Comparison of ENCODE assay signal across 33 mouse cellular contexts in the genomic region with DNA sequence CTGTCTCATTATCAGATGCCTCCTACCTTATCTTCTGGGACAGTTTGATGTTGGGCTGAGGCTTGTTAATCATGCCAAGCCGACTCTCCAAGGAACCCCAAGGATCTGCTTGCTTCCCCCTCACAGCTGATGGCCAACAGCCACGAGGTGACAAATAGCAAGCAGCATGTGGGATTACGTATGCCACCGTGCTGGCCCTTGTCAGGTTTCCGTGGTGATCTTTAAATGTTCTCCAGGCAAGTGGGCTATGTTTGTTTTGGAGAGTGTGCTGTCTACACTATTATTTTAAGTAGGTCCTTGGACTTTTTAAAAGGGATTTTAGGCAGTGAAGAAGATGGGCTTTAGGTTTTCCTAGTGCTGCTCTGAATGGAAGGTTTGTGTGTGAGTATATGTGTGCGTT.
DNase-seq lines count a peak whose midpoint lies in the region; ATAC-seq lines count a peak whose summit lies in the region.
"Had no signal": no experiment of that assay in that cellular context is flagged by ENCODE, and none has a peak within 500 bp of the region (broad histone marks: within the 10 kb centered on the region; RNA-seq: fewer than 3 reads in every experiment).

No protein-coding gene starts in this region.

- H3K9me3 ChIP-seq in heart, embryonic 12.5 days (replicated peaks): no peaks in the 10 kb centered on the region
- no peaks in the 10 kb centered on the region for H3K9me3 ChIP-seq in heart, embryonic 11.5 days (replicated peaks; ENCODE audit: control insufficient read depth, low read length)
- no peaks in the 10 kb centered on the region for H3K9me3 ChIP-seq in lung, embryonic 16.5 days (ENCODE audit: control insufficient read depth, low read length)
- H3K9me3 ChIP-seq in intestine, embryonic 16.5 days (ENCODE audit: control insufficient read depth, low read length): no peaks in the 10 kb centered on the region
- H3K9me3 ChIP-seq: embryonic facial prominence, embryonic 13.5 days; forebrain, embryonic 10.5 days; forebrain, embryonic 15.5 days; heart, embryonic 13.5 days; hindbrain, embryonic 13.5 days; midbrain, embryonic 10.5 days; neural tube, embryonic 12.5 days had no signal

- no peak overlapping the region for H3K4me2 ChIP-seq in heart, embryonic 12.5 days
- no peak overlapping the region for H3K4me2 ChIP-seq in heart, embryonic 11.5 days
- no peak overlapping the region for H3K4me2 ChIP-seq in lung, embryonic 16.5 days (ENCODE audit: low read depth, low read length)
- H3K4me2 ChIP-seq in intestine, embryonic 16.5 days (ENCODE audit: low read depth, low read length): no peak overlapping the region
- H3K4me2 ChIP-seq: embryonic facial prominence, embryonic 13.5 days; forebrain, embryonic 15.5 days; heart, embryonic 13.5 days; hindbrain, embryonic 13.5 days; lung, embryonic 14.5 days; neural tube, embryonic 12.5 days had no signal

- peak; percentile 10 to 21 for DNase-seq in cerebellum, adult 18-20 months
- DNase-seq in cerebellum, postnatal 4 days (ENCODE audit: low spot score in 2 of 2): no peak
- no peak for DNase-seq in lung, postnatal 36 days
- peak; percentile 24 to 41 for DNase-seq in cerebellum, postnatal 10 days
- DNase-seq: adrenal gland, adult 2 months; gastrocnemius, postnatal 25 days; heart, adult 18-20 months; kidney, adult 2 months; kidney, postnatal 36 days; layer of hippocampus, postnatal 36 days; liver; lung, embryonic 14.5 days; right cerebral cortex, adult 18-20 months; spleen, adult 18-20 months; thymus, adult 18-20 months; thymus, postnatal 25 days had no signal

- no peak overlapping the region for H3K4me3 ChIP-seq in heart, embryonic 12.5 days
- H3K4me3 ChIP-seq in heart, embryonic 11.5 days (ENCODE audit: low read depth, low read length): no peak overlapping the region
- no peak overlapping the region for H3K4me3 ChIP-seq in lung, embryonic 16.5 days (ENCODE audit: low read length)
- H3K4me3 ChIP-seq in intestine, embryonic 16.5 days (ENCODE audit: low read length): no peak overlapping the region
- H3K4me3 ChIP-seq: embryonic facial prominence, embryonic 13.5 days; forebrain, embryonic 10.5 days; forebrain, embryonic 15.5 days; heart, embryonic 13.5 days; hindbrain, embryonic 13.5 days; midbrain, embryonic 10.5 days; myocyte; neural tube, embryonic 12.5 days had no signal

- ATAC-seq in heart, embryonic 12.5 days (ENCODE audit: insufficient number of reproducible peaks, low FRiP score): no peak
- no peak for ATAC-seq in heart, embryonic 11.5 days (replicated peaks; ENCODE audit: insufficient number of reproducible peaks, low FRiP score, low TSS enrichment)
- ATAC-seq in lung, embryonic 16.5 days (ENCODE audit: low read depth): peak; percentile 52; the same call in 1 of the 2 replicates
- ATAC-seq in intestine, embryonic 16.5 days: no peak
- ATAC-seq: activated CD4-positive, CD25-positive, alpha-beta regulatory T cell, adult 4 months; forebrain, embryonic 15.5 days; midbrain, embryonic 16.5 days had no signal

- H3K4me1 ChIP-seq in heart, embryonic 12.5 days (replicated peaks): peaks cover 10% of the 10 kb centered on the region
- H3K4me1 ChIP-seq in heart, embryonic 11.5 days (ENCODE audit: control insufficient read depth, insufficient read depth, low read length): peaks cover 4% of the 10 kb centered on the region; the same call in 1 of the 2 replicates
- no peaks in the 10 kb centered on the region; the same call in 1 of the 2 replicates for H3K4me1 ChIP-seq in lung, embryonic 16.5 days (replicated peaks; ENCODE audit: control insufficient read depth, insufficient read depth, low read length)
- H3K4me1 ChIP-seq in intestine, embryonic 16.5 days (ENCODE audit: control insufficient read depth, insufficient read depth, low read length): no peaks in the 10 kb centered on the region
- H3K4me1 ChIP-seq: embryonic facial prominence, embryonic 13.5 days; forebrain, embryonic 15.5 days had no signal

- 21% methylated on average over 6 of the region's 6 CpGs for WGBS in heart, embryonic 12.5 days
- WGBS in heart, embryonic 11.5 days (ENCODE audit: insufficient replicate concordance): 18% methylated on average over 6 of the region's 6 CpGs
- WGBS in lung, embryonic 16.5 days: 17% methylated on average over 6 of the region's 6 CpGs
- WGBS in intestine, embryonic 16.5 days: 33% methylated on average over 6 of the region's 6 CpGs

- no peaks in the 10 kb centered on the region for H3K36me3 ChIP-seq in heart, embryonic 12.5 days
- H3K36me3 ChIP-seq in heart, embryonic 11.5 days (ENCODE audit: control insufficient read depth, insufficient read depth, low read length): no peaks in the 10 kb centered on the region
- H3K36me3 ChIP-seq in lung, embryonic 16.5 days (ENCODE audit: control insufficient read depth, insufficient read depth, low read length): no peaks in the 10 kb centered on the region
- no peaks in the 10 kb centered on the region for H3K36me3 ChIP-seq in intestine, embryonic 16.5 days (ENCODE audit: control insufficient read depth, insufficient read depth, low read length)
- H3K36me3 ChIP-seq: embryonic facial prominence, embryonic 13.5 days; forebrain, embryonic 10.5 days; forebrain, embryonic 15.5 days; heart, embryonic 13.5 days; hindbrain, embryonic 13.5 days; midbrain, embryonic 10.5 days; neural tube, embryonic 12.5 days had no signal

- H3K27ac ChIP-seq in heart, embryonic 12.5 days (ENCODE audit: poor library complexity, severe bottlenecking): peak overlapping the region; percentile 28; the same call in 1 of the 2 replicates
- H3K27ac ChIP-seq in heart, embryonic 11.5 days (ENCODE audit: low read depth, low read length): no peak overlapping the region
- H3K27ac ChIP-seq in lung, embryonic 16.5 days (ENCODE audit: low read length): no peak overlapping the region
- H3K27ac ChIP-seq in intestine, embryonic 16.5 days (ENCODE audit: low read length): no peak overlapping the region
- H3K27ac ChIP-seq: embryonic facial prominence, embryonic 13.5 days; forebrain, embryonic 10.5 days; forebrain, embryonic 15.5 days; heart, embryonic 13.5 days; hindbrain, embryonic 13.5 days; liver, embryonic 14.5 days; midbrain, embryonic 10.5 days; neural tube, embryonic 12.5 days; stomach, postnatal 0 days had no signal

- H3K27me3 ChIP-seq in heart, embryonic 12.5 days (replicated peaks): no peaks in the 10 kb centered on the region
- H3K27me3 ChIP-seq in heart, embryonic 11.5 days (ENCODE audit: control insufficient read depth, insufficient read depth, low read length): no peaks in the 10 kb centered on the region
- no peaks in the 10 kb centered on the region for H3K27me3 ChIP-seq in lung, embryonic 16.5 days (ENCODE audit: control insufficient read depth, insufficient read depth, low read depth, low read length)
- no peaks in the 10 kb centered on the region for H3K27me3 ChIP-seq in intestine, embryonic 16.5 days (replicated peaks; ENCODE audit: control insufficient read depth, insufficient read depth, low read length)
- H3K27me3 ChIP-seq: CH12.LX; embryonic facial prominence, embryonic 13.5 days; forebrain, embryonic 15.5 days; heart, embryonic 13.5 days; hindbrain, embryonic 13.5 days; neural tube, embryonic 12.5 days had no signal

- H3K9ac ChIP-seq in heart, embryonic 12.5 days: no peak overlapping the region
- H3K9ac ChIP-seq in heart, embryonic 11.5 days (ENCODE audit: low read depth, low read length): no peak overlapping the region
- H3K9ac ChIP-seq in lung, embryonic 16.5 days (ENCODE audit: low read length): no peak overlapping the region
- H3K9ac ChIP-seq in intestine, embryonic 16.5 days (ENCODE audit: low read depth, low read length): no peak overlapping the region
- H3K9ac ChIP-seq: embryonic facial prominence, embryonic 13.5 days; forebrain, embryonic 15.5 days; heart, embryonic 13.5 days; hindbrain, embryonic 13.5 days; liver, embryonic 14.5 days; lung, embryonic 14.5 days; neural tube, embryonic 12.5 days had no signal

Comparison
In these comparisons a context has a peak if more than half of its experiments do, and no peak if none do; other contexts are left out.
1. DNase-seq: peak in cerebellum, adult 18-20 months (2 of 2) and cerebellum, postnatal 10 days (2 of 2); none in cerebellum, postnatal 4 days (0 of 2) and lung, postnatal 36 days (single experiment).